Mouse (Mus musculus) CH12.LX (cell line): ENCODE data around the gene Ppef2. TPM values are rescaled to one million over a fixed set of nuclear protein-coding genes. Genes with fewer than 3 reads are reported as not detected.

Experiments used
- DNase-seq: peaks from one replicate; pipeline ENCODE4 v3.0.0-alpha.2; 2013; ENCODE audit errors: extremely low read depth
- H3K27ac ChIP-seq: 2 replicates; pipeline ENCODE4 v1.5.1; 2012; ENCODE audit warnings: low read depth, mild to moderate bottlenecking, control low read depth, moderate library complexity; ENCODE audit not compliant: insufficient read depth
- H3K27me3 ChIP-seq: replicated peaks from 2 replicates; pipeline ENCODE3; 2012; ENCODE audit warnings: inconsistent platforms
- H3K36me3 ChIP-seq, 2 experiments: replicated peaks in 1 of 2; 2 replicates each; pipeline versions ENCODE3 to v1.6.1; 2012; ENCODE audit warnings: inconsistent platforms in 1 of 2, low read length in 1 of 2, mild to moderate bottlenecking in 1 of 2, mixed read lengths in 1 of 2, moderate library complexity in 1 of 2; ENCODE audit not compliant: control insufficient read depth in 1 of 2, insufficient read depth in 1 of 2
- H3K4me1 ChIP-seq, 2 experiments: 2 replicates each; pipeline ENCODE4 v1.6.1; 2012; ENCODE audit warnings: inconsistent platforms in 1 of 2, moderate library complexity in 1 of 2; ENCODE audit not compliant: insufficient read depth in 2 of 2, control insufficient read depth in 1 of 2
- H3K4me2 ChIP-seq: 2 replicates; pipeline ENCODE4 v1.6.1; 2012; ENCODE audit warnings: low read depth, mild to moderate bottlenecking, control low read depth; ENCODE audit not compliant: poor library complexity, insufficient read depth, severe bottlenecking
- H3K4me3 ChIP-seq, 3 experiments: fragments of 150-350 bp in 1 of 3; sonication (generic) in 1 of 3; replicated peaks in 1 of 3; 2 replicates each; pipeline versions ENCODE3 to v1.5.1; 2011 to 2012; ENCODE audit warnings: low read depth in 2 of 3, low read length in 2 of 3, mild to moderate bottlenecking in 2 of 3, moderate library complexity in 2 of 3, control low read depth in 1 of 3, improper control_type of control experiment in 1 of 3, inconsistent platforms in 1 of 3, mixed read lengths in 1 of 3; ENCODE audit not compliant: poor library complexity in 1 of 3
- H3K79me2 ChIP-seq: replicated peaks from 2 replicates; pipeline ENCODE4 v1.6.1; 2012; ENCODE audit warnings: mild to moderate bottlenecking, moderate library complexity; ENCODE audit not compliant: control insufficient read depth, poor library complexity, insufficient read depth, severe bottlenecking; ENCODE audit errors: extremely low read depth
- H3K9ac ChIP-seq: 2 replicates; pipeline ENCODE4 v1.6.1; 2012; ENCODE audit warnings: low read depth, mild to moderate bottlenecking, control low read depth, moderate library complexity; ENCODE audit not compliant: insufficient read depth
- H3K9me3 ChIP-seq: replicated peaks from 2 replicates; pipeline ENCODE3; 2012; ENCODE audit warnings: low read length, inconsistent platforms, mixed read lengths
- CHD2 ChIP-seq: IDR thresholded peaks from 2 replicates; pipeline ENCODE4 v1.6.1; 2011; ENCODE audit warnings: low read length, improper control_type of control experiment
- CTCF ChIP-seq, 2 experiments: IDR thresholded peaks in 1 of 2; conservative IDR thresholded peaks in 1 of 2; 2 replicates each; pipeline ENCODE4 v1.5.1; 2011 to 2012; ENCODE audit warnings: low read depth in 2 of 2, low read length in 2 of 2, improper control_type of control experiment in 1 of 2, inconsistent platforms in 1 of 2, mild to moderate bottlenecking in 1 of 2, moderate library complexity in 1 of 2
- E2F4 ChIP-seq: IDR thresholded peaks from 2 replicates; pipeline ENCODE4 v1.6.1; 2011; ENCODE audit warnings: low read depth, low read length, improper control_type of control experiment; ENCODE audit not compliant: insufficient replicate concordance
- ELF1 ChIP-seq: IDR thresholded peaks from 2 replicates; pipeline ENCODE4 v1.6.1; 2014; ENCODE audit warnings: low read depth, mild to moderate bottlenecking, inconsistent platforms, low read length, improper control_type of control experiment
- HCFC1 ChIP-seq: IDR thresholded peaks from 2 replicates; pipeline ENCODE4 v1.6.1; 2012; ENCODE audit warnings: low read depth, mild to moderate bottlenecking, inconsistent platforms, low read length, improper control_type of control experiment
- JUN ChIP-seq: IDR thresholded peaks from 2 replicates; pipeline ENCODE4 v1.6.1; 2011; ENCODE audit warnings: low read depth, mild to moderate bottlenecking, low read length, improper control_type of control experiment, moderate library complexity; ENCODE audit not compliant: insufficient read depth
- JUND ChIP-seq: conservative IDR thresholded peaks from 2 replicates; pipeline ENCODE4 v1.6.1; 2011; ENCODE audit warnings: low read depth, low read length, improper control_type of control experiment
- MAFK ChIP-seq: IDR thresholded peaks from 2 replicates; pipeline ENCODE4 v1.6.1; 2011; ENCODE audit warnings: low read length, improper control_type of control experiment; ENCODE audit not compliant: insufficient replicate concordance
- MEF2A ChIP-seq: IDR thresholded peaks from 2 replicates; pipeline ENCODE4 v1.6.1; 2014; ENCODE audit warnings: low read depth, mild to moderate bottlenecking, inconsistent platforms, low read length, improper control_type of control experiment, borderline replicate concordance
- MXI1 ChIP-seq: IDR thresholded peaks from 2 replicates; pipeline ENCODE4 v1.6.1; 2011; ENCODE audit warnings: mild to moderate bottlenecking, low read depth, low read length, improper control_type of control experiment
- NRF1 ChIP-seq: IDR thresholded peaks from 2 replicates; pipeline ENCODE4 v1.6.1; 2014; ENCODE audit warnings: low read depth, mild to moderate bottlenecking, inconsistent platforms, low read length, improper control_type of control experiment, moderate library complexity
- PAX5 ChIP-seq: IDR thresholded peaks from 2 replicates; pipeline ENCODE4 v1.6.1; 2012; ENCODE audit warnings: low read length, inconsistent platforms, mixed read lengths
- POLR2AphosphoS2 ChIP-seq: IDR thresholded peaks from 2 replicates; pipeline ENCODE4 v1.6.1; 2011; ENCODE audit warnings: low read depth, low read length, improper control_type of control experiment
- SIN3A ChIP-seq: IDR thresholded peaks from 2 replicates; pipeline ENCODE4 v1.6.1; 2012; ENCODE audit warnings: low read length, improper control_type of control experiment, inconsistent platforms
- TCF12 ChIP-seq: IDR thresholded peaks from 2 replicates; pipeline ENCODE4 v1.6.1; 2014; ENCODE audit warnings: low read depth, mild to moderate bottlenecking, inconsistent platforms, low read length, improper control_type of control experiment
- ZKSCAN1 ChIP-seq: IDR thresholded peaks from 2 replicates; pipeline ENCODE4 v1.6.1; 2012; ENCODE audit warnings: low read depth, inconsistent platforms, low read length, improper control_type of control experiment, borderline replicate concordance
- ZNF384 ChIP-seq: IDR thresholded peaks from 2 replicates; pipeline ENCODE4 v1.6.1; 2012; ENCODE audit warnings: low read depth, low read length, improper control_type of control experiment, inconsistent platforms
- dilution Hi-C: fragments of 300-500 bp; cut with MboI; formaldehyde crosslinking; loops from 2 replicates; pipeline ENCODE4 v1.14.3; 2020; ENCODE audit warnings: low sequenced_read_pairs; ENCODE audit not compliant: extremely low pct_unique_long_range_greater_than_20kb, extremely low pct_ligation_motif_present
- in situ Hi-C: fragments of 300-500 bp; cut with MboI; formaldehyde crosslinking; loops from 3 replicates; pipeline ENCODE4 v1.14.3; 2019; ENCODE audit warnings: low sequenced_read_pairs, low pct_ligation_motif_present, low pct_unique_long_range_greater_than_20kb, mixed read lengths
- polyA plus RNA-seq: library from polyadenylated mRNA; unstranded; fragments of >175 nt; gene quantifications from 2 replicates; pipeline ENCODE4 v1.2.1, GENCODE M21; 2012; ENCODE audit warnings: low read depth; ENCODE audit not compliant: insufficient read length
- total RNA-seq, 2 experiments: library from RNA; depleted of rRNA; stranded (reverse); fragments of 300-350 nt in 1 of 2; fragments of >200 nt in 1 of 2; gene quantifications; 2 replicates each; pipeline ENCODE4 v1.2.3; 2012 to 2014

Ppef2 gene
- total and polyA plus RNA-seq, 3 experiments, result 14.3 to 48.8 (median 16.5) TPM

DNA sequence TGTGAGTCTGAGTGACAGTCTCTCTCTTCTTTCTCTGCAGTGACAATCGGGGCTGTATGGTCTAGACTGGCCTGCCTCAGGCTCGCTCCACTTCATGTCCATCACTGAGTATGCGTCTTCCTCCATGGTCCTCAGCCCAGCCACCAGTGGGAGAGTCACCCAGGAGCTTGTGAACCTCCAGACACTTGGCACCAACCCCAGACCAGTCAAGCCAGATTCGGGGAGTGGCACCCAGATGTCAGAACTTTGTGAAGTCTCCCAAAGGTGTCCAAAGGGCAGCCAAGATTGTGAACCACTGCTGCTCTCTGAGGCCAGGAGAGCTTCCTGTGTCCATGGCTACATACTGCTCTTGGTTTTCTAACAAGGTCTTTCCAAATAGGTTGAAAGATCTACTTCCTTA lies 43.8 kb downstream of the Ppef2 start:
- no peak for DNase-seq
- TF ChIP-seq CTCF (conservative IDR thresholded peaks at IDR 0.05 in 1 of 2, IDR thresholded peaks at IDR 0.05 in 1 of 2; ENCODE audit: low read depth in 2 of 2, low read length in 2 of 2) (no peak), PAX5 (no peak), JUND (no peak), ZKSCAN1 (no peak), TCF12 (no peak)

DNA sequence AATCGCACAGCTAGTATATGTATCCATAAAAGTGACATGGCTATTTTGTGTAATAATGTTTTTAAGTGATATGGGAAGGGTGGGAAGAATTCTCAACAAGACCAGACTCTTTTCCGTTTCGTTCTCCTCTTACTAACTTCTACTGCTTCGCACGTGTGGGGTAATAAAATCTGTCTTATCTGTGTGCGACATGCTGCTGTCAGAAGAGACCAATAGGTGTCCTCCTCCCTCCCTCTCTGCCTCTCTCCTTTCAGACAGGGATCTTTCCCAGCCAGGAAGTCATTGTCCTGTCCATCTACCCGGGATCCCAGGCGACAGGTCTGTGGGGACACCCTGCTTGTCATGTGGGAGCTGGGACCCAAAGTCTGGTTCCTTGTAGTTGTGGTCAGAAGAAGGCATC lies 45.9 kb downstream of the Ppef2 start:
- H3K9me3 ChIP-seq, result no peaks in the 10 kb centered on the region
- H3K4me2 ChIP-seq, result no peak overlapping the region
- no peaks in the 10 kb centered on the region for H3K27me3 ChIP-seq
- H3K9ac ChIP-seq, result no peak overlapping the region
- H3K27ac ChIP-seq, result no peak overlapping the region
- dilution Hi-C loops (no loop called here), in situ Hi-C loops (no loop called here)
- H3K4me1 ChIP-seq, result no peaks in the 10 kb centered on the region
- no peak overlapping the region for H3K4me3 ChIP-seq
- TF ChIP-seq MXI1 (no peak), TCF12 (no peak), JUND (no peak), HCFC1 (no peak), JUN (no peak), NRF1 (no peak), MEF2A (no peak), SIN3A (no peak), PAX5 (no peak), MAFK (no peak), POLR2AphosphoS2 (no peak), CTCF (conservative IDR thresholded peaks at IDR 0.05 in 1 of 2, IDR thresholded peaks at IDR 0.05 in 1 of 2; ENCODE audit: low read depth in 2 of 2, low read length in 2 of 2) (no peak), ZNF384 (no peak), ELF1 (no peak), E2F4 (no peak), CHD2 (no peak)
- H3K79me2 ChIP-seq, result no peaks in the 10 kb centered on the region
- peaks cover 2 to 5% of the 10 kb centered on the region in 2 experiments for H3K36me3 ChIP-seq
- DNase-seq, result no peak

More for the DNA sequence above, 43.8 kb downstream of the Ppef2 start:
- Histone ChIP-seq H3K4me2 (no peak overlapping the region), H3K27me3 (no peaks in the 10 kb centered on the region), H3K27ac (no peak overlapping the region), H3K9me3 (no peaks in the 10 kb centered on the region), H3K4me3 (no peak overlapping the region), H3K4me1 (no peaks in the 10 kb centered on the region), H3K79me2 (no peaks in the 10 kb centered on the region), H3K36me3 (no peaks in the 10 kb centered on the region), H3K9ac (no peak overlapping the region)
- in situ Hi-C loops (no loop called here), dilution Hi-C loops (no loop called here)
